Mouse (Mus musculus) myocyte (in vitro differentiated cells): ENCODE data around the gene Rps27a. TPM values are rescaled to one million over a fixed set of nuclear protein-coding genes. Genes with fewer than 3 reads are reported as not detected.

Experiments used
- H3K27me3 ChIP-seq: one replicate; pipeline ENCODE4 v1.6.1; 2011; ENCODE audit not compliant: control insufficient read depth, insufficient read depth, insufficient read length
- H3K36me3 ChIP-seq: one replicate; pipeline ENCODE4 v1.6.1; 2011; ENCODE audit not compliant: control insufficient read depth, insufficient read depth
- H3K4me2 ChIP-seq: one replicate; pipeline ENCODE4 v1.6.1; 2011; ENCODE audit warnings: low read depth, control low read depth
- H3K4me3 ChIP-seq: one replicate; pipeline ENCODE4 v1.5.1; 2011; ENCODE audit warnings: mild to moderate bottlenecking, control low read depth, moderate library complexity
- H3K79me2 ChIP-seq: one replicate; pipeline ENCODE4 v1.6.1; 2011; ENCODE audit not compliant: control insufficient read depth, insufficient read depth
- H3ac ChIP-seq: one replicate; pipeline ENCODE4 v1.6.1; 2011; ENCODE audit not compliant: control insufficient read depth, insufficient read length
- CEBPB ChIP-seq: IDR thresholded peaks from 2 replicates; pipeline ENCODE4 v1.6.1; 2011; ENCODE audit warnings: mild to moderate bottlenecking, moderate library complexity; ENCODE audit not compliant: poor library complexity, insufficient read depth, severe bottlenecking
- E2F4 ChIP-seq: IDR thresholded peaks from one replicate; pipeline ENCODE4 v1.6.1; 2011; ENCODE audit warnings: mild to moderate bottlenecking, control low read depth, moderate library complexity; ENCODE audit not compliant: insufficient read depth
- MAX ChIP-seq: IDR thresholded peaks from one replicate; pipeline ENCODE4 v1.6.1; 2011; ENCODE audit warnings: low read depth, mild to moderate bottlenecking, control low read depth
- MYOD1 ChIP-seq, 3 experiments: IDR thresholded peaks; one replicate each; pipeline ENCODE4 v1.6.1; 2011; ENCODE audit warnings: control low read depth in 2 of 3, low read depth in 2 of 3, mild to moderate bottlenecking in 2 of 3, moderate library complexity in 1 of 3; ENCODE audit not compliant: insufficient read length in 2 of 3, control insufficient read depth in 1 of 3
- MYOG ChIP-seq, 3 experiments: IDR thresholded peaks; one replicate each; pipeline ENCODE4 v1.6.1; 2011; ENCODE audit warnings: control low read depth in 2 of 3, low read depth in 2 of 3, mild to moderate bottlenecking in 2 of 3; ENCODE audit not compliant: insufficient read length in 2 of 3, control insufficient read depth in 1 of 3, insufficient read depth in 1 of 3
- POLR2A ChIP-seq: IDR thresholded peaks from one replicate; pipeline ENCODE4 v1.6.1; 2011; ENCODE audit warnings: low read depth, mild to moderate bottlenecking, control low read depth, moderate library complexity; ENCODE audit not compliant: insufficient read length
- POLR2AphosphoS2 ChIP-seq: IDR thresholded peaks from one replicate; pipeline ENCODE4 v1.6.1; 2011; ENCODE audit warnings: low read depth, control low read depth; ENCODE audit not compliant: insufficient read length
- REST ChIP-seq: IDR thresholded peaks from one replicate; pipeline ENCODE4 v1.6.1; 2011; ENCODE audit warnings: mild to moderate bottlenecking, control low read depth, moderate library complexity; ENCODE audit not compliant: insufficient read depth, insufficient read length
- SRF ChIP-seq: IDR thresholded peaks from one replicate; pipeline ENCODE4 v1.6.1; 2011; ENCODE audit warnings: low read depth; ENCODE audit not compliant: control insufficient read depth, insufficient read length
- TCF12 ChIP-seq: IDR thresholded peaks from one replicate; pipeline ENCODE4 v1.6.1; 2011; ENCODE audit warnings: mild to moderate bottlenecking, control low read depth; ENCODE audit not compliant: poor library complexity, insufficient read depth, severe bottlenecking
- TCF3 ChIP-seq: IDR thresholded peaks from one replicate; pipeline ENCODE4 v1.6.1; 2011; ENCODE audit warnings: low read depth, control low read depth; ENCODE audit not compliant: insufficient read length
- USF1 ChIP-seq: IDR thresholded peaks from one replicate; pipeline ENCODE4 v1.6.1; 2011; ENCODE audit warnings: low read depth, mild to moderate bottlenecking, control low read depth, moderate library complexity
- polyA plus RNA-seq: library from polyadenylated mRNA; unstranded; fragments of >200 nt; fragmentation: generic; extraction: Trizol; gene quantifications from one replicate; pipeline ENCODE4 v1.2.1, GENCODE M21; 2012; ENCODE audit warnings: missing spikeins

Gene Rps27a
- 1,894 TPM for polyA plus RNA-seq

DNA sequence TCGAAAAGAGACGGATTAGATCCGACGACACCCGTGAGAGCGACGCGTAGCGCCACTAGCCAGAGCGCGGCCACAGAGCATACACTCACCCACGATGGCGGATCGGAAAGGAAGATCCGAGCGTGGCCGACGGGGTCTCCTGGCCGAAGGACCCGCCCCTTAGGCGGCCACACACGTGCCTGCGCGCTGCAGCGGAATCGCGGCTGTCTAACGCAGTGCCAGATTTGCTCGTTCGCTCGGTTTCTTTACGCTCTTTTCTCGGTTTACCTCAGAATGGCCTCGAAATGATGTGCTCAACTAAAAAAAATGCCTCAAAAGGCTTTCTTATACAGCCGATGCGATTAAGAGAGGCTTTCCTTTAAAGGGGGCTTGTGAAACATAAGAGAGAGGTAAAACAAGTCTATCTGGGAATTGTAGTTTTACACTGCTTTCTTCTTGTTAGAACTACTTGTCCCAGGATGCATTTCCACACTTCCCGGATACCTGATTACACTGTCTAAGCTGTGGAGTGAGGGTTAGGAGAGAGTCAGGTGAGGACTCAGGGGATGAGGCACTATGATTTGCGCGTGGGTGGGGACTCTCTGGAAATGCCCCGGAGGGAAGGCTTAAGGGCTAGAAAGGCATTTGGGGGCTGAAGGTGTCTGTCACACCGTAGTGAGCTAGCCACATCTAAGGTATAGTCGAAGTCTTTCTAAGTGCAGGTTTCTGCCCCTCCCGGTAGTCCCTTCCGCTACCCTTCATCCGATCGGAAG lies at the start of gene Rps27a, which contains the start of gene Clhc1:
Gene Rps27a, minus strand, starts transcription at position 358 of the 752 bp plus-strand sequence.
Gene Clhc1, plus strand, starts transcription at position 199 of the 752 bp plus-strand sequence.
- Histone ChIP-seq H3K27me3 (no peaks in the 10 kb centered on the region), H3K4me3 (peak within 1 kb of the TSS; percentile 94), H3ac (peak within 1 kb of the TSS; percentile 16), H3K4me2 (peak within 1 kb of the TSS; percentile 95), H3K79me2 (peaks cover 23% of the 10 kb centered on the region), H3K36me3 (peaks cover 23% of the 10 kb centered on the region)
- TF ChIP-seq POLR2A (peak; percentile 92), TCF3 (no peak), POLR2AphosphoS2 (peak; percentile 96), MYOG (IDR thresholded peaks at IDR 0.05; ENCODE audit: control insufficient read depth in 1 of 3, insufficient read depth in 1 of 3, insufficient read length in 2 of 3, low read depth in 2 of 3) (peak in 1 of 3 experiments; percentile 31), MAX (peak; percentile 97), TCF12 (no peak)

GRCm38 (mm10) chr11:29597159-29597558 lies 49.2 kb upstream of the Rps27a start:
- no peak overlapping the region for H3K4me3 ChIP-seq
- H3K36me3 ChIP-seq = no peaks in the 10 kb centered on the region
- no peaks in the 10 kb centered on the region for H3K27me3 ChIP-seq
- H3K4me2 ChIP-seq = no peak overlapping the region
- no peak overlapping the region for H3ac ChIP-seq
- TF ChIP-seq TCF3 (no peak), SRF (no peak)
- H3K79me2 ChIP-seq = no peaks in the 10 kb centered on the region

DNA sequence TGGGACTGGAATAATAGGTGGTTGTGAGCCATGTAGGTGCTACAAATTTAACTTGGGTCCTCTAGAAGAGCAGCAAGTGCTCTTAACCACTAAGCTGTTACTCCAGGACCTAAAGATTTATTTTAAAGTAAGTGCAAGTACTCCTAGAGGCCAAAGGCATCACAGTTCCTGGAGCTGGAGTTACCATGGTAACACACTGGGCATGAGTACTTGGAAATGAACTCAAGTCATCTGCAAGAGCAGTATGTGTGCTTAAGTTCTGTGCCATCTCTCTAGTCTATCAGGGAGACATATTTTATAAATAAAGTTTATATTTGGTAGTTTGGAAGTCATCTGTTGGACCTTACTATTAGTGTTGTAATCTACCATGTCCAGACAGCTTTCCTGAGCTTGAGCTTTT lies 47.3 kb upstream of the Rps27a start:
- TF ChIP-seq USF1 (no peak), REST (no peak), TCF12 (no peak), MAX (no peak), POLR2A (no peak), E2F4 (no peak), CEBPB (no peak), MYOD1 (IDR thresholded peaks at IDR 0.05; ENCODE audit: control insufficient read depth in 1 of 3, insufficient read length in 2 of 3, low read depth in 2 of 3) (no peak), POLR2AphosphoS2 (no peak), MYOG (IDR thresholded peaks at IDR 0.05; ENCODE audit: control insufficient read depth in 1 of 3, insufficient read depth in 1 of 3, insufficient read length in 2 of 3, low read depth in 2 of 3) (no peak), SRF (no peak), TCF3 (no peak)

DNA sequence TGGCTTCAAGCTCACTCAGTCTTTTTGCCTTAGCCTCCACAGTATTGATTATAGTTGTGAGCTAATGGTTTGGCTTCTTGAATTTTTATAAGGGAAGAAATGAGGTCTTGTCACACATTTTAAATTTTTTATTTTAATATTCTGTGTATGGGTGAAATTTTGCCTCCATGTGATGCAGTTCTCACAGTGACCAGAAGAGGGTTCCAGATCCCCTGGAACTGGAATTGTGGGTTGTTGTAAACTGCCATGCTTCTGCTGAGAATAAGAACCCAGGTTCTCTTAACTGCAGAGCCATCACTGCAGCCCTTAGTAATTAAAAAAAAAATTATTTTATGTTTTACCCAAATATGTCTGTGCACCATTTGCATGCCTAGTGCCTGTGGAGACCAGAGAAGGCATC lies 31.7 kb upstream of the Rps27a start:
- H3K4me3 ChIP-seq = no peak overlapping the region
- TF ChIP-seq MAX = no peak
- no peak for TF ChIP-seq MYOG (IDR thresholded peaks at IDR 0.05; ENCODE audit: control insufficient read depth in 1 of 3, insufficient read depth in 1 of 3, insufficient read length in 2 of 3, low read depth in 2 of 3)
- no peak for TF ChIP-seq TCF3
- no peak for TF ChIP-seq E2F4
- no peak for TF ChIP-seq POLR2A
- TF ChIP-seq USF1 = no peak
- no peak for TF ChIP-seq POLR2AphosphoS2
- no peak for TF ChIP-seq MYOD1 (IDR thresholded peaks at IDR 0.05; ENCODE audit: control insufficient read depth in 1 of 3, insufficient read length in 2 of 3, low read depth in 2 of 3)
- TF ChIP-seq SRF = no peak
- TF ChIP-seq TCF12 = no peak
- TF ChIP-seq CEBPB = no peak
- no peak for TF ChIP-seq REST

More for the DNA sequence above, 47.3 kb upstream of the Rps27a start:
- no peak overlapping the region for H3ac ChIP-seq
- no peaks in the 10 kb centered on the region for H3K27me3 ChIP-seq
- no peak overlapping the region for H3K4me3 ChIP-seq
- H3K79me2 ChIP-seq = no peaks in the 10 kb centered on the region
- no peak overlapping the region for H3K4me2 ChIP-seq
- H3K36me3 ChIP-seq = no peaks in the 10 kb centered on the region

GRCm38 (mm10) chr11:29572656-29573055 lies 24.7 kb upstream of the Rps27a start:
- TF ChIP-seq MAX = no peak
- no peak for TF ChIP-seq REST
- no peak for TF ChIP-seq POLR2AphosphoS2
- TF ChIP-seq MYOD1 (IDR thresholded peaks at IDR 0.05; ENCODE audit: control insufficient read depth in 1 of 3, insufficient read length in 2 of 3, low read depth in 2 of 3) = no peak
- TF ChIP-seq TCF12 = no peak
- TF ChIP-seq TCF3 = no peak
- TF ChIP-seq CEBPB = no peak
- no peak for TF ChIP-seq MYOG (IDR thresholded peaks at IDR 0.05; ENCODE audit: control insufficient read depth in 1 of 3, insufficient read depth in 1 of 3, insufficient read length in 2 of 3, low read depth in 2 of 3)
- TF ChIP-seq POLR2A = no peak
- TF ChIP-seq SRF = no peak
- no peak for TF ChIP-seq E2F4
- Histone ChIP-seq H3K79me2 (no peaks in the 10 kb centered on the region), H3K27me3 (no peaks in the 10 kb centered on the region)

More for the DNA sequence above, 31.7 kb upstream of the Rps27a start:
- Histone ChIP-seq H3K27me3 (no peaks in the 10 kb centered on the region), H3ac (no peak overlapping the region), H3K36me3 (no peaks in the 10 kb centered on the region), H3K79me2 (no peaks in the 10 kb centered on the region), H3K4me2 (no peak overlapping the region)

More at GRCm38 (mm10) chr11:29572656-29573055, 24.7 kb upstream of the Rps27a start:
- Histone ChIP-seq H3K4me3 (no peak overlapping the region), H3ac (no peak overlapping the region), H3K36me3 (no peaks in the 10 kb centered on the region), H3K4me2 (no peak overlapping the region)
